Mouse (Mus musculus): ENCODE measurements around the gene Stk4. TPM values are rescaled to one million over a fixed set of nuclear protein-coding genes. Genes with fewer than 3 reads are reported as not detected.

Gene Stk4
- polyA plus RNA-seq, 1 experiment = 21.3 TPM

Other genes with a start within 250 kb of the Stk4 start
- 0.14 and 0.15 TPM in 2 replicates for gene Ccn5, start 249.5 kb upstream of the Stk4 start, polyA plus RNA-seq (2012; rRNA removed)
- gene Kcnk15, start 216.7 kb upstream of the Stk4 start, polyA plus RNA-seq (2012; rRNA removed) = 7.3 TPM in 2 replicates
- gene Rims4, start 151.6 kb upstream of the Stk4 start, polyA plus RNA-seq (2012; rRNA removed) = 28.5 and 32.3 TPM in 2 replicates
- 291 and 293 TPM in 2 replicates for gene Ywhab, start 75.4 kb upstream of the Stk4 start, polyA plus RNA-seq (2012; rRNA removed)
- gene Pabpc1l, start 44.9 kb upstream of the Stk4 start, polyA plus RNA-seq (2012; rRNA removed) = 1.0 and 2.1 TPM in 2 replicates
- gene Tomm34, start 847 bp downstream of the Stk4 start, polyA plus RNA-seq (2012; rRNA removed) = 82.4 and 90.4 TPM in 2 replicates
- gene Kcns1, start 100.8 kb downstream of the Stk4 start, polyA plus RNA-seq (2012; rRNA removed) = 4.9 and 7.1 TPM in 2 replicates
- not detected in 2 replicates for gene Wfdc5, start 112.4 kb downstream of the Stk4 start, polyA plus RNA-seq (2012; rRNA removed)
- gene Wfdc12, start 120.3 kb downstream of the Stk4 start, polyA plus RNA-seq (2012; rRNA removed) = not detected in 2 replicates
- gene Wfdc15a, start 129.8 kb downstream of the Stk4 start, polyA plus RNA-seq (2012; rRNA removed) = not detected in 2 replicates
- 0.38 TPM in 1 of 2 replicates, not detected in the other for gene Wfdc15b, start 151.3 kb downstream of the Stk4 start, polyA plus RNA-seq (2012; rRNA removed)
- not detected in 2 replicates for gene Svs2, start 168.1 kb downstream of the Stk4 start, polyA plus RNA-seq (2012; rRNA removed)
- gene Svs3b, start 186.3 kb downstream of the Stk4 start, polyA plus RNA-seq (2012; rRNA removed) = not detected in 2 replicates
- not detected in 2 replicates for gene Svs4, start 208.1 kb downstream of the Stk4 start, polyA plus RNA-seq (2012; rRNA removed)
- gene Svs3a, start 218.9 kb downstream of the Stk4 start, polyA plus RNA-seq (2012; rRNA removed) = not detected in 2 replicates
- not detected in 2 replicates for gene Svs6, start 246.4 kb downstream of the Stk4 start, polyA plus RNA-seq (2012; rRNA removed)

Measured in frontal cortex, adult 2 months (tissue).